Mouse (Mus musculus) splenic B cell, adult 2 months (primary cell): ENCODE results near the gene Rab20.

ENCODE experiments used
- DNase-seq: peaks from one replicate; pipeline ENCODE4 v3.0.0-alpha.2; 2011; ENCODE audit warnings: low read depth, low spot score
- H3K27me3 ChIP-seq: 2 replicates; pipeline ENCODE4 v1.6.1; 2012; ENCODE audit warnings: mild to moderate bottlenecking, low read length, moderate library complexity, mixed read lengths; ENCODE audit not compliant: control insufficient read depth, poor library complexity, insufficient read depth, severe bottlenecking
- H3K36me3 ChIP-seq: 2 replicates; pipeline ENCODE4 v1.6.1; 2012; ENCODE audit warnings: mild to moderate bottlenecking, low read length, moderate library complexity, mixed read lengths; ENCODE audit not compliant: control insufficient read depth, poor library complexity, insufficient read depth, severe bottlenecking

Rab20 gene

DNA sequence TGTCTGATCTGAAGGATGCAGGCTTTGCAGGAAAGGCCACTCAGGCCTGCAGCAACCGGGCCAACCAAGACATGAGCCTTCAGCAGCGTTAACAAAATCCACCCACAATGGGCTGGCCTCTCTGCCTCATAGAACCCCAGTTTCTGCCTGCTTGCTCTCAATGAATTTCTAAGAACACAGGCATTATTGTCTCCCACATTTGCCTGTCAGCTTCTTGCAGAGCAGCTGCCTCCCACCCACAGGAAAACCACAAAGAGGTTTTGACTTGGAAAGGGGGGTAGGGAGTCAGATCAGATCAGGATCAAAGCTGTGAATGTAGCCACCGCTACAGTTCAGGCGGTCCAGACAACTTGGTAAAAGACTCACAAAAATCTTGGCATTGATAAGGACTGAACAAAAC is 25.5 kb downstream of the Rab20 start:
- DNase-seq: no peak
- Histone ChIP-seq H3K36me3 (no peaks in the 10 kb centered on the region), H3K27me3 (no peaks in the 10 kb centered on the region)

DNA sequence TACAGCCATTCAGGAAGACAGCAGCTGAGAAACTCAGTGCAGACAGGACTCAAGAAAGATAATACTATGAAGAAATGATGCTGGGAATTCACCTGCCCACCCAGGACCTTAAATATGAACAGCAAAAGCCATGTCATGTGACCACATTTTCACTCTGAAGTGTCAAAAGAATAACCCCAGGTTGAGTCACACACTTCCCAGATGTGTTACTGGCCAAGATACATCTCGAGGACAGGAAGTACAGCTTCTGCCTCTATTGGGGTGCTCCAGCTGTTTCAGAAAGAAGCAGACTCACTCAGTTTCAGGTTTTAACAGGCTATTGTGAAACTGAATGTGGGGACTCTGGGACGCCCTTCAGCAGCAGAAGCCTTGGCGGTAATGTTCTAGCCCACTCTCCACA is 26.0 kb downstream of the Rab20 start:
- Histone ChIP-seq H3K27me3 (no peaks in the 10 kb centered on the region), H3K36me3 (no peaks in the 10 kb centered on the region)
- peak; percentile 21 for DNase-seq

DNA sequence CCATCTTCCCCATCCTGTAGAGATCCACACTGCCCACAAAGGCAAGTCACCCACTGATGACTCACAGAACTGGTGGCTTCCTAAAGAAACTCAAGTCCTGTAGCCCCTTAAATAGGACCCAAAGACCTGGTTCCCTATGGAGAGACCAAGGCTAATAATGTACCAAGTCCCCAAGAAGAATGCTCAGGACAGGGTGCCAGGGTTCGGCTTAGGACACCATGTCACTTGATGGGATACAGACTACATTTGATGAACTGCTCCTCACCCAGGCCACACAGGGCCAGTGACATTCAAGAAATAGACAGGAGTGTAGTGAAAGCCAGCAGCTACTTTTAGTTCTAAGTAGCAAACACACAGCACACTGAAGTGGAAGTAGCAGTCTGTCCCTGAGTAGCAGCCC is 26.4 kb downstream of the Rab20 start:
- no peak for DNase-seq
- H3K27me3 ChIP-seq: no peaks in the 10 kb centered on the region
- no peaks in the 10 kb centered on the region for H3K36me3 ChIP-seq

DNA sequence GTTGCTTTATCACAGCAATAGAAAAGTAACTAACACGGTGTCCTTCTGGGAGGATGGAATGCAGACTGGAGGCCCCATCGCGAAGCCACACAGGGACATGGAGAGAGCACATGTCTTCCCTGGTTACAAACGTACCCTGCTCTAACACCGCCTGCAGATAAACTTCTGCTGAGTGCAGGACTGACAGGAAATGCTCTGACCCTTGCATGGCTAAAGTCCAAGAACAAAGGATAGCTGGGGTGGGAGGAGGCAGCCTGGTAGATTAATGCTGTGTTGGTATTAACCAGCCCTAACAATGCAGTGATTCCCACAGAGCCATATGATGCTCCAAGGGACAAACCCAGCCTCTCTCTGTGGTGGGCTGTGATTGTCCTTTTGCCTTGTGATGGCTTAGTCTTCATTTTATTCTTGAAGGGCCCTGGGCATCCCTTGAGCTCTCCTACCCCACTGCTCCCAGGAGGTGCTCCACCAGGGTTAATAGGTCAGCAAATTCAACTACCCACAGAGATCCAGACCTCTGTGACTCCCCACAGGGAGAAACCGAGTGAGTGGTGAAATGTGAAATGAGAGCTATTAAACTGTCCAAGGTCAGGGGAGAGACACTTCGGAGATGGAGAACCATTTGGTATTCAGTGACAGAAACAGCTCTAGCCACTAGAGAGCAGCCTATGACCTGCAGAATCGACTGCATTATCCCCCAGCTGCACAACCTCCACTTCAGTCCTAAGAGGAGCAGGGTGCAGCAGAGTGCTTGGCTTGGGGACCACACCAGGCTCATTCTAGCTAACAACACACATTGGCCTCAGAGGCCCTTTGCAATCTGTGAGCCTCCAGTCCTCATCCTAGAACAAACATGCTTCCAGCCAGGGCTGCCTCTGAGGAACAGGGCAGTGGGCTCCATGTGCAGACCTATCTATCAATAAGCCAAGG is 28.1 kb downstream of the Rab20 start:
- Histone ChIP-seq H3K27me3 (no peaks in the 10 kb centered on the region), H3K36me3 (no peaks in the 10 kb centered on the region)
- peak; percentile 63 for DNase-seq

DNA sequence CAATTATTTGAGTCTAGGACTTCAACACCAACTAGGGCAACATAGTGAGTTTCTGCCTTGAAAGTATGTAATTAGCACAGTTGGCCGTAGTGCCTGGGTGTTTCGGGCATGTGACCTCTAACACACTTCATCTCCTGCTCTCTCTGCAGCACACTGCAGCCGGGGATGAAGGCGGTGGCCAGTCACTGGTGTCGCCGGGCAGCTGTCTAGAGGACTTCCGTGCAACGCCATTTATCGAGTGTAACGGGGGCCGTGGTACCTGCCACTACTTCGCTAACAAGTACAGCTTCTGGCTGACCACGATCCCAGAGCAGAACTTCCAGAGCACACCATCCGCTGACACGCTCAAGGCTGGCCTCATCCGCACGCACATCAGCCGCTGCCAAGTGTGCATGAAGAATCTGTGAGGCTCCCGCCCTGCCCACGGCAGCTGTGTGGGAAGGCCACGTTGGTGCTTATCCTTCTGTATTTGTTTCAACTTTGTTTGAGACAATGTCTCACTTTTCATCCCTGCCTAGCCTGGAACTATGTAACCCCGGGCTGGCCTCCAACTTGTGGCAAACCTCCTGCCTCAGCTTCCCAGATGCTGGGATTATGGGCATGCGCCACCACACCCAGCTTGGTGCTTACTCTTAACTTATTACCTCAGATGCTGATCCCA is 30.5 kb downstream of the Rab20 start:
- no peaks in the 10 kb centered on the region for H3K27me3 ChIP-seq
- DNase-seq: no peak
- H3K36me3 ChIP-seq: no peaks in the 10 kb centered on the region

DNA sequence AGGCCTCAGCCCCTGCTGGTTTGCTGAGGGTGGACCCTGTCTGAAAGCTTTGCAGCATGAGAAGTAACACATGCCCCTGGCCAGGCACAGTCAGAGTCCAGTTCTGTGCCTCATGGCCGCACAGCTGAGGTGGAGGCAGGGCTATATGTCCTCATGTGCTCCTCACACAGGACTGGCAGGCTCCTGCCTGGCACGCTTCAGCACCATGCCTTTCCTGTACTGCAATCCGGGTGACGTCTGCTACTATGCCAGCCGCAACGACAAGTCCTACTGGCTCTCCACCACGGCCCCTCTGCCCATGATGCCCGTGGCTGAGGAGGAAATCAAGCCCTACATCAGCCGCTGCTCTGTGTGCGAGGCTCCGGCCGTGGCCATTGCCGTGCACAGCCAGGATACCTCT is 32.7 kb downstream of the Rab20 start:
- no peaks in the 10 kb centered on the region for H3K36me3 ChIP-seq
- H3K27me3 ChIP-seq: no peaks in the 10 kb centered on the region
- DNase-seq: no peak

DNA sequence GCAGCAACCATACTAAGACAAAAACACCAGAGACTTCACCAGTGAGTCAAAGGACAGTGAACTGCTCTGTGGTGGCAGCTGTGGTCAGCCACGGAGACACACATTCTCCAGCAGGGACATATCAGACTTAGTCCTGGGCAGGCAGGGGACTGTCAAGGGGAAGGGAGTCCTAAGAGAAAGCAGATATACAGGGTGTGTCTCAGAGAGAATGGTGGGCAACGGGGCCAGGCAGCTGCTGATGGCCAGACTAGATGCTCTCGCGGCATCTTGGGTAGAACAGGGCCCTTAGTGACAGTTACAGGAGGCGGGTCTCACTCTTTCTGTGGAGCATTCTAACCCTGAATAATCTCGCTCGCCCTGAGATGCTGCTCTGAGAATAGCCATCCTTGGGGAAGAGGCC is 34.3 kb downstream of the Rab20 start:
- H3K36me3 ChIP-seq: no peaks in the 10 kb centered on the region
- H3K27me3 ChIP-seq: no peaks in the 10 kb centered on the region
- no peak for DNase-seq

DNA sequence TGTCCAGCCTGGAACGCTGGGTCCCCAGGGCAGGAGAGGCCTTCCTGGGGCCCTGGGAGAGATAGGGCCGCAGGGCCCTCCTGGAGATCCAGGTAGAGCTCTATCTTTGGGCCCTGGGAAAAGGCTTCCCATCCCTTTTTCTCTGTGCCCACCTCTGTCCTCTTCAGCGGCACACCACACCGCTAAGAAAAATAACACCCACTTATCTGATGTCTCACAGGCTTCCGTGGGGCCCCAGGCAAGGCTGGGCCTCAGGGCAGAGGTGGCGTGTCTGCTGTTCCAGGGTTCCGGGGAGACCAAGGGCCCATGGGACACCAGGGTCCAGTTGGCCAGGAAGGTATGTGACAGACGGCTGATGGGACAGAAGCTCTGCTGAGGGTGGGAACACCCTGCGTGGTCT is 34.9 kb downstream of the Rab20 start:
- H3K27me3 ChIP-seq: no peaks in the 10 kb centered on the region
- H3K36me3 ChIP-seq: no peaks in the 10 kb centered on the region
- no peak for DNase-seq

DNA sequence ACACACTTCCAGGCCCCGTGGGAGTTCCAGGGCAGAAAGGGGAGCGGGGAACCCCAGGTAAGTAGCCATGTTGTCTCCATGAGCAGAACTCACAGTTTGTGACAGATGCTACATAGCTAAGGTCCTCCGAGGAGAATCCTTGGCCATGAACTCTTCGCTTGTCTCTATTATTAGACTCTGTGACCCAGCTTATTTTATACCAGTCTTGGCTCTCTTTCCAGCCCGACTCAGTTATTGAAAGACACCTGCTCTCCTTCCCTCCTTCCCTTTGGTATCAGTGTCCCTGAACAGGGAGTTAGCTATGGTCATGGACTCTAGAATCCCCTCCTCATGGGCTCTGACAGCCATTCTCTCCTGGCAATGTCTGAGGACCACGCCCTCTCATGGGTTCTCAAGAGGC is 37.2 kb downstream of the Rab20 start:
- H3K36me3 ChIP-seq: no peaks in the 10 kb centered on the region
- DNase-seq: no peak
- H3K27me3 ChIP-seq: no peaks in the 10 kb centered on the region

DNA sequence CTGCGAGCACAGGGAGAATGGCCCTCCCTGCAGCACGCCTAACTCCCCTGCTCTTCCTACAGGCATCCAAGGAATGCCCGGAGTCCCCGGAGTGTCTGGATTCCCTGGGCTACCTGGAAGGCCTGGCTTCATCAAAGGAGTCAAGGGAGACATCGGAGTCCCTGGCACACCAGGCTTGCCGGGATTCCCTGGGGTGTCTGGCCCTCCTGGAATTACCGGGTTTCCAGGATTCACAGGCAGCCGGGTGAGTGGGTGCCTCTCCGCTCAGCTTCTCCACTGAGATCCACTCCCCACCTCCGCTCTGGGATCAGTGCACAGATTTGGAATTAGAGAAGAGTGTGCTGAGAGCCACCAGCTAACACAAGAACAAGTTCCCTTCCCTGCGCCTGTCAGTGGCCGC is 40.6 kb downstream of the Rab20 start:
- DNase-seq: no peak
- Histone ChIP-seq H3K36me3 (no peaks in the 10 kb centered on the region), H3K27me3 (no peaks in the 10 kb centered on the region)

DNA sequence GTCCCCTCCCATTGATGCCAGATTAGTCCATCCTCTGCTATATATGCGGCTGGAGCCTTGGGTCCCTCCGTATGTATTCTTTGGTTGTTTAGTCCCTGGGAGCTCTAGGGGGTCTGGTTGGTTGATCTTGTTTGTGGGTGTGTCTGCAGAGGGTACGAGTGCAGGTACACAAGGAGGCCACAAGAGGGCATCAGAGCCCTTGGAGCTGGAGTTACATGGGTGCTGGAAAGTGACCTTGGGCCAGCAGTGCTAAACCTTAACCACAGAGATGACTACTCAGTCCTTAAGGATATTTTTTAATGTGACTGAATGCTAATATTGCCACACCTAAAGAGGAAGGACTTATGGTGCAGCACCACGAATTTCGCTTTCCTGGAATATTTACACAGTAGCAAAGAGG is 47.8 kb downstream of the Rab20 start:
- Histone ChIP-seq H3K27me3 (no peaks in the 10 kb centered on the region), H3K36me3 (no peaks in the 10 kb centered on the region)
- DNase-seq: peak; percentile 46

DNA sequence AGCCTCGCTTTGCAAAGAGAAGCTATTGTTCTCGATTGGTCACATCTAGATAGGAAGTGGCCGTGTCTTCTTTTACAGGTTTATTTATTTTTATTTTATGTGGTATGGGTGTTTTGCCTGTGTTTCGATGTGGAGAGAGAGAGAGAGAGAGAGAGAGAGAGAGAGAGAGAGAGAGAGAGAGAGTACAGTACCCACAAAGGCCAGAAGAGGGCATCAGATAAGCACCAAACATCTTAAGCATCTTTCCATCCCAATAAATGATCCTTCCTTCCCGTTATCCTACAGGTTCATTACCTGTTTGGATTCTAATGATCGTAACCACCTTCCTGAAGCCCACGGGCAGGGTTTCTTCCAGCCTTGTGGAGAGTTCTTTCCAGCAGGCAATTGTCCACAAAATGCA is 55.4 kb downstream of the Rab20 start:
- H3K27me3 ChIP-seq: no peaks in the 10 kb centered on the region
- H3K36me3 ChIP-seq: no peaks in the 10 kb centered on the region
- peak; percentile 12 for DNase-seq

DNA sequence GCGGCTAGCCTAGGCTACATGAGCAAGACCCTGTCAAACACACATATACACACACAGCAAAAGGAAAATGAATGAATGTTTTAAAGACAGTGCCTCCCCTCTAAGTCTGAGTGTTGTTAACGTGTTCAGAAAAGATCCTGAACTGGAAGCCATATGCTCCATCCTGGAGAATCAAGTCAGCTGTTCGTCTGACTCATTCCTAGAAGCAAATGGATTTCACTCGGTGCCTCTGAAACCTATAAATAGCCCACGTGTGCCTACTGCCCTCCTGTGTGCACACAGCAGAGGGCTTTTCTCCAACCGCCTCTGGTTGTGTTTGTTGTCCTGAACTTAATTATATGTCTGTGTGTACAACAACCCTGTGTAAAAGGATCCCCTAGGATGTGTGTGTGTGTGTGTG is 56.5 kb downstream of the Rab20 start:
- DNase-seq: no peak
- Histone ChIP-seq H3K27me3 (no peaks in the 10 kb centered on the region), H3K36me3 (no peaks in the 10 kb centered on the region)

DNA sequence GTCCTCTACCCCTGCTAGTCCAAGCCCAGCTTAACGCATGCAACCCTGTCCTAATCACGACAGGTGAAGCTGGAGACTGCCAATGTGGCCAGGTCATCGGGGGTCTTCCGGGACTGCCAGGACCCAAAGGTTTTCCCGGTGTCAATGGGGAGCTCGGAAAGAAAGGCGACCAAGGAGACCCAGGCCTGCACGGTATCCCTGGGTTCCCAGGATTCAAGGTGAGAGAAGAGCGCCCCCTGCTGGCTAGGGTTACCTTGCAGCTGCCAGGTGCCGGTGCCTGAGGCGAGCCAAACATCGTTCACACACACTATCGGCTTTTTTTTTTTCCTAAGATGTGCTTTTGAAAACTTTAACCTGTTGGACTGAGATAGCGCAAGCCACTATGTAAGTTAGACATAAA is 57.4 kb downstream of the Rab20 start:
- no peaks in the 10 kb centered on the region for H3K27me3 ChIP-seq
- peak; percentile 39 for DNase-seq
- H3K36me3 ChIP-seq: no peaks in the 10 kb centered on the region

DNA sequence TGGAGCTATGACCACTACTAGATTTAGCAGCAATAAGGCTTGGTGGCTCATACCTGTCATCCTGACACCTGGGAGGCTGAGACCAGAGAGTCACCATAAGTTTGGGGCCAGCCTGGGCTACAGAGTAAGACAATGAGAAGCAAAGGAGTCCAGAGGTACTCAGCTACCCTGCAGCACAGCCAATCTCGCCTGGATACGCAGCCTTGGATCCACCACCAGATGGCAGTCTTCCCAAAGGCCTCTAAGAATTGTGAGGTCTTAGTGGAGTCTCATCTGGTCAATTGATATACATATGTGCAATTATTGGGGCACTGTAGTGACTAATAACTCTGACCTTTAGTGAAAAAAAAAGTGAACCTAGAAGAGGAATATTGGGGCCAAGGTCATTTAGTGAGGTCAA is 58.9 kb downstream of the Rab20 start:
- no peaks in the 10 kb centered on the region for H3K36me3 ChIP-seq
- H3K27me3 ChIP-seq: no peaks in the 10 kb centered on the region
- DNase-seq: peak; percentile 73
